Mouse (Mus musculus) midbrain, embryonic 10.5 days (tissue): ENCODE results near the gene Fam81b. TPM values are rescaled to one million over a fixed set of nuclear protein-coding genes. Genes with fewer than 3 reads are reported as not detected.

Experiments used
- DNase-seq: peaks from one replicate; pipeline ENCODE4 v3.0.0-alpha.2; 2017; ENCODE audit warnings: low spot score
- H3K27ac ChIP-seq: fragments of 300-500 bp; sonication (generic); replicated peaks from 2 replicates; pipeline ENCODE4 v1.5.1; 2016; ENCODE audit warnings: mild to moderate bottlenecking
- H3K27me3 ChIP-seq: fragments of 300-500 bp; sonication (generic); 2 replicates; pipeline ENCODE4 v1.6.1; 2016; ENCODE audit warnings: low read depth, mild to moderate bottlenecking; ENCODE audit not compliant: poor library complexity, severe bottlenecking
- H3K36me3 ChIP-seq: fragments of 300-500 bp; sonication (generic); 2 replicates; pipeline ENCODE4 v1.6.1; 2016; ENCODE audit warnings: mild to moderate bottlenecking, moderate library complexity
- H3K4me1 ChIP-seq: fragments of 300-500 bp; sonication (generic); 2 replicates; pipeline ENCODE4 v1.6.1; 2016
- H3K4me3 ChIP-seq: fragments of 300-500 bp; sonication (generic); 2 replicates; pipeline ENCODE4 v1.5.1; 2016; ENCODE audit warnings: mild to moderate bottlenecking, moderate library complexity
- H3K9me3 ChIP-seq: fragments of 300-500 bp; sonication (generic); replicated peaks from 2 replicates; pipeline ENCODE4 v1.6.1; 2016; ENCODE audit warnings: mild to moderate bottlenecking
- WGBS: fragments of 180-500 bp; shearing (Covaris S2); methylation state at CpG from one replicate; pipeline ENCODE4 v1.1.7; 2016; 5-methylcytosine and 5-hydroxymethylcytosine counted together
- polyA plus RNA-seq: library from polyadenylated mRNA; unstranded; fragments of >200 nt; fragmentation: Nextera tagmentation; extraction: Ambion mirVana; gene quantifications from 2 replicates; pipeline ENCODE4 v1.2.1, GENCODE M21; 2016

Gene Fam81b
- polyA plus RNA-seq, 1 experiment from 2014 or later: 0.26 TPM

DNA sequence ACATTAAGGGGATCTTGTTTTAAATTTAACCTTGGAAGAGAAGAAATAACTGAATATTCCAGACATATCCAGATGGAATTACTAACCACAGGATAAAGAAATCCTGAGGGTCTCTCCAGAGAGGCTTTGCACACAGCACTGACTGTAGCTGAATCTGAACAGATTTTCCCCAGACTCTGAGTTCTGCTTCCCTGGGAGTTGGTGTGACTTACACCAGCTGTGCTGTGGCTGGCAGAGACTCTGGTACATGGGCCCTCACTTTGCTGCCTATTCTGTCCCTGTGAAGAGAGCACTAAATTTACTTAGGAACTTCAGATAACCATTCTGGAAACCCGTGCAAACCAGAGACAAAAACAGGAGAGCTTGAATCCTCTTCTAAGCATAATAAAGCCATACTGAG is 46.1 kb downstream of the Fam81b start:
- Histone ChIP-seq H3K27me3 (no peaks in the 10 kb centered on the region), H3K4me3 (no peak overlapping the region), H3K27ac (no peak overlapping the region), H3K9me3 (no peaks in the 10 kb centered on the region), H3K36me3 (no peaks in the 10 kb centered on the region), H3K4me1 (no peaks in the 10 kb centered on the region)
- 88% methylated on average over 1 of the region's 1 CpGs for WGBS
- no peak for DNase-seq

DNA sequence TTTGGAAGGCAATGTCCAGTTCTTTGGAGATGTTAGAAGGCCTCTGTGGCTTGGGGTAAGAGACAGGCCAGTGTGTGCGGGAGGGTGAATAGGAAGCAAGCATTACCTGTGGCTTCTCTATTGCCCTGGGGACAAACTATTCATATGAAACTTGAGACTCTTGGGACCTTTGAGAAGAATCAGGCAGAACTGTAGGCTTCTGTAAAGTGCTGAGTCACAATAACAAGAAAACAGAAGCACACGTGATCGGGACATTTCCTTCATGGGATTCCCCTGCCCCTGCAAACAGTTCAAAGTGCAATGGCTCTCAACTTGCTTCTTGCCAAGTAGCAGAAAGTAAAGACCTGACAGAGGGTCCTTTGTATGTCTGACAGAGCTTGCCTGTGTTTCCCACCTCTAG is 48.5 kb downstream of the Fam81b start:
- H3K4me3 ChIP-seq: no peak overlapping the region
- WGBS: 93% methylated on average over 3 of the region's 3 CpGs
- H3K4me1 ChIP-seq: no peaks in the 10 kb centered on the region
- H3K36me3 ChIP-seq: no peaks in the 10 kb centered on the region
- H3K27me3 ChIP-seq: no peaks in the 10 kb centered on the region
- DNase-seq: no peak
- no peak overlapping the region for H3K27ac ChIP-seq
- H3K9me3 ChIP-seq: no peaks in the 10 kb centered on the region

DNA sequence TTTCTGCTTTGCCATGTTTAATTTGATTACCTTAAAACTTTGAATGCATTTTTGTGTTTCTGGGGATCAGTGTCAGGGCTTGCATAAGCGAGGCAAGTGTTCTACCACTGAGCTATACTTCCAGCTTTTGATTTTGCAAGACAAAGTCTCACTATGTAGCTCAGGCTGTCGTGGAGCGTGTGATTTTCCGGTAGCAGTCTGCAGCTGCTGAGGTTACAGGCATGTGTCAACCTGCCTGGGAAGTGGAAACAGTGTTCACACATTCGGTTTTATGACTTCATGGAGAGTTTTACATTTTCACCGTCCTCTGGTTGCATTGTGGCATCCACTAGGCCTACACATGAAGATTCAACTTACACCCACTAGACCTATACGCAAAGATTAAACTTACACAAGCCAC is 54.8 kb downstream of the Fam81b start:
- H3K27me3 ChIP-seq: no peaks in the 10 kb centered on the region
- H3K27ac ChIP-seq: no peak overlapping the region
- DNase-seq: no peak
- no peaks in the 10 kb centered on the region for H3K36me3 ChIP-seq
- WGBS: 85% methylated on average over 7 of the region's 7 CpGs
- H3K4me3 ChIP-seq: no peak overlapping the region
- H3K9me3 ChIP-seq: no peaks in the 10 kb centered on the region
- H3K4me1 ChIP-seq: no peaks in the 10 kb centered on the region

DNA sequence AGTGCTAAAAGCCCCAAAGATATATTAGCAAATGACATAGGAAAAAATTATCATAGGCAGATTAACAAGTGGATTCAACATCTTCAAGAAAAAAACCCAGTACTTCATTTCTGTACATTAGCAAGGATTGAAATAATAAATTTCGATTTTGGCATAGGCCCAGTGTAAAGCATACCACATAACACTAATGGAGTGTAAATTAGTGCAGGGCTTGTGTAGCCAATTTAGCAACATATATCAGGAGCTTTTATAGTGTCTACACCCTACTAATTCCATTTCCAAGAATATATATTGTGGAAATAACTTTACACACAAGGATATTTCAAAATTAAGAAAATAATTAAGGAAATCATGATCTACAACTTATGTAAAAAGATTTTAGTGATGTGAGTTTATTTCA is 55.8 kb downstream of the Fam81b start:
- no peaks in the 10 kb centered on the region for H3K36me3 ChIP-seq
- H3K27ac ChIP-seq: no peak overlapping the region
- H3K27me3 ChIP-seq: no peaks in the 10 kb centered on the region
- H3K4me3 ChIP-seq: no peak overlapping the region
- DNase-seq: no peak
- no peaks in the 10 kb centered on the region for H3K4me1 ChIP-seq
- WGBS: 73% methylated on average over 1 of the region's 1 CpGs
- H3K9me3 ChIP-seq: no peaks in the 10 kb centered on the region

DNA sequence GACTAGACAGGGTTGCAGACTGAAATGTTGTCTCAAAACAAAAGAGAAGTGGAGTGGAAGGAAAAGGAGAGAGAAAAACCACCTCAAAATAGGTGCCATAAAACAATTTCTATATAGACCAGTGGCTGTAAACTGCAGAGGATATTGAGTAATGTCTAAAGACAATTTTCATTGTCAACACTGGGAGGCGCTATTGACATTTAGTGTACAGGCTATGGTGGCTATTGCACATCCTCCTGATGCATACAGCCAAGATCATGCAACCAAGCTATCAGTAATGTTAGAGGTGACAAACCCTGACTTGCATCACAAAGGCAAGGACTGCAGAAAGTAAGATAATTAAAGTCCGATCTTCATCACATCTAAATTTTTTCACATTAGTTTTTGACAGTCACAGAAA is 89.5 kb downstream of the Fam81b start:
- Histone ChIP-seq H3K4me1 (no peaks in the 10 kb centered on the region), H3K27me3 (no peaks in the 10 kb centered on the region), H3K27ac (no peak overlapping the region), H3K36me3 (no peaks in the 10 kb centered on the region), H3K4me3 (no peak overlapping the region), H3K9me3 (no peaks in the 10 kb centered on the region)
- no peak for DNase-seq
- WGBS: 44% methylated on average over 2 of the region's 2 CpGs

DNA sequence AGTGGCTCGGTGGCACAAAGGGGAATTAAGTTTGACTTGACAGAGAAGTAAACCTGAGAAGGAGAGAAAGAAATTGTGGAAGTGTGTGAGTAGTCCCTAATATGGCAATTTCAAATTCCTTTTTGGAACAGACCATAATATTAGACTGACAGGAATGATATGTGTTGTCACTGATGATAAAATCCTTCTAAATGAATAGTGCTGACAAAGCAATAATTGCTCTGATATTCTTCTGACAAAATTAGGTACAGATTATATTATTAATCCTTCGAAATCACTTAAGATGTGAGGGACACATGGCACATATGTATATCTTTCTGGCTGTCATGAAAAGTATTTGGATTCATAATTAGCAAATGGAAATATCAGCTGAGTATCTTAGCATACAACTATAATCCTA is 89.9 kb downstream of the Fam81b start:
- no peaks in the 10 kb centered on the region for H3K4me1 ChIP-seq
- H3K27ac ChIP-seq: no peak overlapping the region
- H3K4me3 ChIP-seq: no peak overlapping the region
- 89% methylated on average over 2 of the region's 2 CpGs for WGBS
- no peaks in the 10 kb centered on the region for H3K9me3 ChIP-seq
- no peak for DNase-seq
- H3K36me3 ChIP-seq: no peaks in the 10 kb centered on the region
- no peaks in the 10 kb centered on the region for H3K27me3 ChIP-seq

DNA sequence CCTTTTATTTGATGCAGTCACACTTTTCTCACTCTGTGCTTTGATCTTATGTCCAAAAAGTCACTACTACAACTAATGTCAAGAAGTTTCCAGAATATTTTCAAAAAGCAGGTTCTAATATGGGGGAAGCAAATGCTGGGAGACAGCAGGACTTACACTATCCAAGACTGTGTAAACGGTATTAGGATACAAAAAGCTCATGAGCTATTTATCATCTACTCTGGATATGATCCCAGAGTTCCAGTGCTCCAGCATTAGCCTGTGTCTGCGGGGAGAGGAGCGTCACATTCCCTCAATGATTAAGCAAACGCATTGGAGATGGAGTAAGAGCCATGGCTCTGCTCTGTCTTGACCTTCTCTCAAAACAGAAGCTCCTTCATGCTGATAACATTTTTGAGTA is 104.9 kb downstream of the Fam81b start:
- no peak overlapping the region for H3K27ac ChIP-seq
- no peaks in the 10 kb centered on the region for H3K27me3 ChIP-seq
- H3K36me3 ChIP-seq: peaks cover 10% of the 10 kb centered on the region; the same call in 1 of the 2 replicates
- H3K9me3 ChIP-seq: no peaks in the 10 kb centered on the region
- no peak overlapping the region for H3K4me3 ChIP-seq
- 88% methylated on average over 4 of the region's 4 CpGs for WGBS
- DNase-seq: no peak
- H3K4me1 ChIP-seq: no peaks in the 10 kb centered on the region

DNA sequence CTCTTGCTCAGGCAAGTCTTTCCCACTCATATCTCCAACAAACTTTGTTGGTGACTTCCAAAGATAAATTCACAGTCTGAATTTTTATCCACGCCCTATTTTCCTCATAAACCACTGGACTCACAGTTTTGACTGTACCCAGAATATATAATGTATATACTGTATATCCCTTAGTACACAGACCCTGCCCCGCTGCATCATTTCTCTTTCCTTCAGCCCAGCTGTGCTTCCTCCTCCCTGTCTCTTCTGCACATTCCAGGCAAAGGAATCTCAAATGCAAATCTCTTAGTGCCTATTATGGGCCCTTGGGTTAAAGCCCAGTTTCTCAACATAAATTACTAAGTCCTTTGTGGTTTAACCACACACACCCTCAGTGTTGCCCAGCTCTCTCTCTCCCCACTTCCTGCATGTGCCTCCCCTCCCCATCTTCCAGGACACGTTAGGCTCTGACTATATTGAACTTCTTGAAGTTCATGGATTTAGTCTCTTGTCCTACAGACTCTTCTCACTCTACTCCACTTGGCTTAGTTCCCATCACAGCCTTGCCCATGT is 107.5 kb downstream of the Fam81b start:
- H3K4me1 ChIP-seq: no peaks in the 10 kb centered on the region
- H3K27ac ChIP-seq: no peak overlapping the region
- H3K27me3 ChIP-seq: no peaks in the 10 kb centered on the region
- 91% methylated on average over 3 of the region's 3 CpGs for WGBS
- DNase-seq: no peak
- H3K9me3 ChIP-seq: no peaks in the 10 kb centered on the region
- H3K36me3 ChIP-seq: peaks cover 17% of the 10 kb centered on the region
- no peak overlapping the region for H3K4me3 ChIP-seq

DNA sequence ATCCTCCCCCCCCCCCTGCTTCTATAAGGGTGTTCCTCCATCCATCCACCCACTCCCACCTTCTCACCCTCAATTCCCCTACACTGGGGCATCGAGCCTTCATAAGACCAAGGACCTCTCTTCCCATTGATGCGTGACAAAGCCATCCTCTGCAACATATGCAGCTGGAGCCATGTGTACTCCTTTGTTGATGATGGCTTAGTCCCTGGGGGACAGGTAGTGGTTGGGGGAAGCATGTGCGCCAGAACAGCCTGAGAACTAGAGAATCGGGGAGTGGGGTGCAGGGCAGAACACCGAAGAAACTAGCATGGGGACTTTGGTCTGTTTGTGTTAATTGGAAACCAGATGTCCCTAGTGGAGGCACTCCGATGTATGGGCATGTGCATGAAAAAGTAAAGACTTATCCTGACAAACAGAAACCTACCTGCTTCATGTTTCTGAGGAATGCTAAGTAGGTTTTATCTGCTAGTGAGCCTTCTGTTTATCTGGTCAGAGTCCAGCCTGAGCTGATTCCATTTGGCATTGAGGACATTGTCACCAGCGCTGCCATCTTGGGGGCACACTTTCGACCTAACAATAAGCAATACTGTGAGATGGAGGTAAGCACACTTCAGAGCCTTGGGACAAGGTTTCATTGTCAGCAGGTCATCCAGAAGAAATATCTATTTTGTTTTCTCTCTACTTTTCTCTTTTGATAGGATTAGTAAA is 109.3 kb downstream of the Fam81b start:
- no peak for DNase-seq
- Histone ChIP-seq H3K4me1 (no peaks in the 10 kb centered on the region), H3K4me3 (no peak overlapping the region), H3K36me3 (peaks cover 34% of the 10 kb centered on the region), H3K27me3 (no peaks in the 10 kb centered on the region), H3K27ac (no peak overlapping the region), H3K9me3 (no peaks in the 10 kb centered on the region)
- 92% methylated on average over 8 of the region's 8 CpGs for WGBS

DNA sequence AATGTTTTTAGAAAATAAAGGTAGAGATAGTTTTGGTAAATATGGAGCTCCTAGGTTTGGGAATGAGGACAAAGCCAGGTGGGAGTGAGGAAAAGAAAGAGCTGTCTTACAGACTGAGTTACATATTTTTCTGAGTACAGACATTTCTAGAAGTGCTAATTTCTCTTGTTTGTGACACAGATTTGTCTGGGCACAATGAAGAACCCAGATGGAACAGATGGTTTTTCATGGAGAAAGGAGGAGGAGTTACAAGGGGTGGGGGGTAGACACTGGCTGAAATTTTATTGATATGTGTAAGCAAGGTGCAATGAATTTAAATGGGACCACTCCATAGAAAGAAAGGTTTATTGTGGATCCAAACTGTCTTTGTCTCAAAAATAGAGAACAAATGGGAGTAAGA is 109.9 kb downstream of the Fam81b start:
- H3K9me3 ChIP-seq: no peaks in the 10 kb centered on the region
- no peaks in the 10 kb centered on the region for H3K27me3 ChIP-seq
- H3K4me3 ChIP-seq: no peak overlapping the region
- peaks cover 39% of the 10 kb centered on the region for H3K36me3 ChIP-seq
- no peak for DNase-seq
- no peak overlapping the region for H3K27ac ChIP-seq
- H3K4me1 ChIP-seq: no peaks in the 10 kb centered on the region

DNA sequence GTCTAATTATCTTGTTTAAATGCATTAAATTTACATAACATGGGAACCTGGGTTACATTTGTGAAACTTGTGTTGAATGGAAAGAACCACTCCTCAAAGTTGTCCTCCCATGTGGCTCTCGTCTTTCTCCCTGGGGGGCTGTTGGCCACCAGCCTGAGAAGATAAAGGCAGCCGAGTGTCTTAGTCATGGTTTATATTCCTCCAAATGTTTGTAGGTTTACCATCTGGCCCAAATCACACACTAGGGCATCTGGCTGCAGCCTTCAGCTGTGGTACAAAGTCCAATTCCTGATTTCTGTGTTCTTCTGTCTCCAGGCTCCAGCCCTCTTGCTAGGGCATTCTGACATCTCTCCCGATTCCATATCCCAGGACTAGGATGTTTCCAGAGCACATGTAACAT is 114.6 kb downstream of the Fam81b start:
- Histone ChIP-seq H3K36me3 (peaks cover 44% of the 10 kb centered on the region), H3K4me1 (no peaks in the 10 kb centered on the region), H3K4me3 (no peak overlapping the region), H3K9me3 (no peaks in the 10 kb centered on the region), H3K27ac (no peak overlapping the region), H3K27me3 (no peaks in the 10 kb centered on the region)
- DNase-seq: no peak
- 93% methylated on average over 3 of the region's 3 CpGs for WGBS

DNA sequence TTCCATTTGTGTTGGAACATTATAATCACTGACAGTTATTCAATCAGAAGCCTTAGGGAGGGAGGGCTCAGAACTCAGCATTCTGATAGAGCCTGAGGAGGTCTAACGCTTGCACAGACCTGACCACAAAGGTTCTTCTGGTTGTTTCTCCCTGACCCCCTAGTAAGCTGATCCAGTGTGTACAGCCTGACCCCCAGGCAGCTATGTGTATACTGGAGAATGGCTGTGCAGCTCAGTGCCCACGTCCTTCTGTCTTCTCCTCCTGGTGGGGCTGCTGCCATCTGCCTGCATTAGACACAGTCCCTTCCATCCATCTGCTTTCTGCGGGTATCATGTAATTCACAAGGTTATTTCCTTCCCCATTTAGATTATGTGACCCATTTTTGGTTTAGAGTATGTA is 115.7 kb downstream of the Fam81b start:
- H3K9me3 ChIP-seq: no peaks in the 10 kb centered on the region
- H3K4me1 ChIP-seq: no peaks in the 10 kb centered on the region
- peaks cover 44% of the 10 kb centered on the region for H3K36me3 ChIP-seq
- WGBS: 90% methylated on average over 3 of the region's 3 CpGs
- no peaks in the 10 kb centered on the region for H3K27me3 ChIP-seq
- DNase-seq: no peak
- no peak overlapping the region for H3K27ac ChIP-seq
- no peak overlapping the region for H3K4me3 ChIP-seq

DNA sequence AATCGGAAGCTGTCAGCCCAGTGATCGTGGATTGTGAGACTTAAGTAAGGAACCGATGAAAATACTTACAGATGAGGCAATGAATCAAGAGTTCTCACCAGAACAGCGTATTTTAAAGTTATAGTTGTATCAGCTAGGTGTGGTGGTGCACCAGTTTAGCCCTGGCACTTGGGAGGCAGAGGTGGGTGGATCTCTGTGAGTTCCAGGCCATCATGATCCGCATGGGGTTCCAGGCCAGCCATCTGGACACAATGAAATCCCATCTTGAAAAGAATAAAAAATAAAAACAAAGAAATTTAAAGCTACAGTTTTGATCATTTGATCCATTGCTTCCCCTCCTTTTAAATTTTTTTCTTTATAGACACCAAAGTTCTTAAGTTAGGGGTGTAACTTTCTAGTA is 117.2 kb downstream of the Fam81b start:
- WGBS: 95% methylated on average over 5 of the region's 5 CpGs
- H3K4me1 ChIP-seq: no peaks in the 10 kb centered on the region
- H3K27me3 ChIP-seq: no peaks in the 10 kb centered on the region
- H3K4me3 ChIP-seq: no peak overlapping the region
- no peak for DNase-seq
- peaks cover 40% of the 10 kb centered on the region for H3K36me3 ChIP-seq
- no peak overlapping the region for H3K27ac ChIP-seq
- no peaks in the 10 kb centered on the region for H3K9me3 ChIP-seq

DNA sequence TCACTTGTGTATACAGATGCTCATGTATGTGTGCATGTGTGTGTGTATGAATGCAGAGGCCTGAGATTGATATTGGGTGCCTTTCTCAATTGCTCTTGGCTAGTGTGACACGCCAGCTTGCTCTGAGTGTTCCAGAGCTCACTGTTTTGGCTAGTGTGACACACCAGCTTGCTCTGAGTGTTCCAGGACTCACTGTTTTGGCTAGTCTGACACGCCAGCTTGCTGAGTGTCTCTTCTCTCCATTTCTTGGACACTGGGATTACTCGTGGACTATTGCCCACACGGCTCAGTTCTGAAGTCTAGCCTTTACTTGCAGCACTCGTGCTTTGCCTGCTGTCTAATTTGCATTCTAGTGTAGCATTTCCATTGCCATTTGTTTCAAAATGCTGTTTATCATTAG is 126.2 kb downstream of the Fam81b start:
- Histone ChIP-seq H3K36me3 (peaks cover 46% of the 10 kb centered on the region), H3K9me3 (peaks cover 5% of the 10 kb centered on the region; the same call in 1 of the 2 replicates), H3K27ac (no peak overlapping the region), H3K27me3 (no peaks in the 10 kb centered on the region), H3K4me3 (no peak overlapping the region), H3K4me1 (no peaks in the 10 kb centered on the region)
- no peak for DNase-seq
- WGBS: 93% methylated on average over 5 of the region's 5 CpGs
